ENCODE assay signal across 7 mouse cellular contexts in genomic region chr10:111473511-111474371, GRCm38 (mm10). TPM values are rescaled to one million over a fixed set of nuclear protein-coding genes. Genes with fewer than 3 reads are reported as not detected.
DNase-seq lines count a peak whose midpoint lies in the region; ATAC-seq lines count a peak whose summit lies in the region.

No protein-coding gene starts in this region.

- H3K27ac ChIP-seq in forebrain, embryonic 12.5 days: peak overlapping the region; percentile 99
- peak overlapping the region; percentile 96 for H3K27ac ChIP-seq in hindbrain, embryonic 11.5 days (ENCODE audit: low read depth, low read length)
- H3K27ac ChIP-seq in macrophage: peak overlapping the region; percentile 25; the same call in 1 of the 2 replicates

- peak overlapping the region; percentile 98 for H3K9ac ChIP-seq in forebrain, embryonic 12.5 days
- H3K9ac ChIP-seq in hindbrain, embryonic 11.5 days (ENCODE audit: low read depth, low read length): peak overlapping the region; percentile 94

- peaks cover 52% of the 10 kb centered on the region for H3K79me2 ChIP-seq in macrophage (ENCODE audit: inconsistent target)

- WGBS in forebrain, embryonic 12.5 days: under 1% methylated on average over 46 of the region's 58 CpGs
- under 1% methylated on average over 32 of the region's 58 CpGs for WGBS in hindbrain, embryonic 11.5 days
- 2% methylated on average over 48 of the region's 58 CpGs for WGBS in macrophage (ENCODE audit: missing documents)

- peak; percentile 41; the same call in 1 of the 2 replicates for ATAC-seq in cerebellum, adult (ENCODE audit: insufficient number of reproducible peaks, low FRiP score, low TSS enrichment)
- ATAC-seq in forebrain, embryonic 12.5 days (ENCODE audit: low FRiP score): peak; percentile 74
- peak; percentile 80 for ATAC-seq in hindbrain, embryonic 11.5 days (ENCODE audit: low FRiP score)

- peak overlapping the region; percentile 66 for H3K4me2 ChIP-seq in forebrain, embryonic 12.5 days
- peak overlapping the region; percentile 46 for H3K4me2 ChIP-seq in hindbrain, embryonic 11.5 days (replicated peaks; ENCODE audit: low read depth, low read length)

- DNase-seq in NIH3T3 (ENCODE audit: low read depth): peak; percentile 59
- peak; percentile 78 for DNase-seq in hindbrain, embryonic 11.5 days (ENCODE audit: low spot score)
- DNase-seq in layer of hippocampus, postnatal 10 days (ENCODE audit: low spot score in 2 of 2): peak; percentile 69 to 72
- DNase-seq in right cerebral cortex, postnatal 10 days (ENCODE audit: low spot score in 2 of 2): peak; percentile 51 to 58

- peak overlapping the region; percentile 98 for H3K4me3 ChIP-seq in forebrain, embryonic 12.5 days (replicated peaks)
- peak overlapping the region; percentile 91 for H3K4me3 ChIP-seq in hindbrain, embryonic 11.5 days (ENCODE audit: low read depth, low read length)
- peak overlapping the region; percentile 56 for H3K4me3 ChIP-seq in macrophage (ENCODE audit: inconsistent target)

- H3K27me3 ChIP-seq in forebrain, embryonic 12.5 days: no peaks in the 10 kb centered on the region
- no peaks in the 10 kb centered on the region for H3K27me3 ChIP-seq in hindbrain, embryonic 11.5 days (ENCODE audit: control insufficient read depth, insufficient read depth, low read length)

- peaks cover 38% of the 10 kb centered on the region for H3K4me1 ChIP-seq in forebrain, embryonic 12.5 days
- H3K4me1 ChIP-seq in hindbrain, embryonic 11.5 days (replicated peaks; ENCODE audit: control insufficient read depth, insufficient read depth, low read length): peaks cover 4% of the 10 kb centered on the region

- H3K9me3 ChIP-seq in forebrain, embryonic 12.5 days: no peaks in the 10 kb centered on the region
- no peaks in the 10 kb centered on the region for H3K9me3 ChIP-seq in hindbrain, embryonic 11.5 days (ENCODE audit: control insufficient read depth, low read length)

- H3K36me3 ChIP-seq in forebrain, embryonic 12.5 days (replicated peaks): peaks cover 3% of the 10 kb centered on the region
- no peaks in the 10 kb centered on the region for H3K36me3 ChIP-seq in hindbrain, embryonic 11.5 days (ENCODE audit: control insufficient read depth, insufficient read depth, low read length)
- no peaks in the 10 kb centered on the region for H3K36me3 ChIP-seq in macrophage (ENCODE audit: inconsistent target)

RNA-seq across cellular contexts. Expression of gene Nap1l1, which starts 0.7 kb away (rescaled TPM):
- 348 and 361 TPM in 2 replicates for polyA plus RNA-seq in forebrain, embryonic 12.5 days (2016; fragmentation: Nextera tagmentation; extraction: Ambion mirVana)
- polyA plus RNA-seq in hindbrain, embryonic 11.5 days (2014; fragmentation: Nextera tagmentation; extraction: Ambion mirVana): 372 and 407 TPM in 2 replicates
- 100 to 1,000 TPM; 202 to 209 TPM for total RNA-seq in layer of hippocampus, postnatal 10 days (2021)
- total RNA-seq in macrophage (2018; cell fraction: chromatin; rRNA removed): 100 to 1,000 TPM in 6 of 26 experiments, 10 to 100 TPM in 20; 31.0 to 122 (median 62.7) TPM
- 100 to 1,000 TPM in 16 of 26 experiments, 10 to 100 TPM in 10; 81.5 to 151 (median 109) TPM for total RNA-seq in macrophage (2018; cell fraction: cytosol; rRNA removed)
- total RNA-seq in macrophage (2018; cell fraction: nucleus; rRNA removed): 100 to 1,000 TPM in 2 of 26 experiments, 10 to 100 TPM in 24; 36.7 to 168 (median 52.9) TPM
- 135 to 333 TPM (median 303 TPM) in 3 replicates for polyA plus RNA-seq in macrophage (2018)

RNA-seq across cellular contexts. Expression of gene Phlda1, which starts 32.3 kb away (rescaled TPM):
- polyA plus RNA-seq in forebrain, embryonic 12.5 days (2016; fragmentation: Nextera tagmentation; extraction: Ambion mirVana): 17.8 and 18.0 TPM in 2 replicates
- polyA plus RNA-seq in hindbrain, embryonic 11.5 days (2014; fragmentation: Nextera tagmentation; extraction: Ambion mirVana): 30.0 TPM in 2 replicates
- total RNA-seq in layer of hippocampus, postnatal 10 days (2021): 10 to 100 TPM; 23.1 to 23.5 TPM
- total RNA-seq in macrophage (2018; cell fraction: chromatin; rRNA removed): 100 to 1,000 TPM in 1 of 26 experiments, 10 to 100 TPM in 11, 1 to 10 TPM in 14; 1.0 to 104 (median 7.6) TPM
- 10 to 100 TPM in 11 of 26 experiments, 1 to 10 TPM in 13, under 1 TPM in 2; 0.55 to 84.7 (median 5.9) TPM for total RNA-seq in macrophage (2018; cell fraction: cytosol; rRNA removed)
- total RNA-seq in macrophage (2018; cell fraction: nucleus; rRNA removed): 100 to 1,000 TPM in 2 of 26 experiments, 10 to 100 TPM in 13, 1 to 10 TPM in 10, under 1 TPM in 1; 0.83 to 132 (median 11.9) TPM
- polyA plus RNA-seq in macrophage (2018): 1.2 to 6.7 TPM (median 2.1 TPM) in 3 replicates

Comparison
In these comparisons a context has a peak if more than half of its experiments do, and no peak if none do; other contexts are left out.
1. Peak in every context shown above with its lines: DNase-seq, ATAC-seq, H3K4me3 ChIP-seq and H3K27ac ChIP-seq.
2. H3K27ac ChIP-seq: peak in every context shown above with its lines; median percentile 99 in forebrain, embryonic 12.5 days; 96 in hindbrain, embryonic 11.5 days; 25 in macrophage.